Mouse (Mus musculus) midbrain, embryonic 10.5 days (tissue): ENCODE results near the gene 4932415D10Rik. TPM values are rescaled to one million over a fixed set of nuclear protein-coding genes. Genes with fewer than 3 reads are reported as not detected.

ENCODE experiments used
- polyA plus RNA-seq: library from polyadenylated mRNA; unstranded; fragments of >200 nt; fragmentation: Nextera tagmentation; extraction: Ambion mirVana; gene quantifications from 2 replicates; pipeline ENCODE4 v1.2.1, GENCODE M21; 2016

Gene 4932415D10Rik
- polyA plus RNA-seq, 1 experiment from 2014 or later: not detected

Other genes starting within 250 kb of the 4932415D10Rik start
- gene BC024063, start 233.2 kb downstream of the 4932415D10Rik start, polyA plus RNA-seq: 5.2 and 6.9 TPM in 2 replicates
- gene AU041133, start 188.6 kb downstream of the 4932415D10Rik start, polyA plus RNA-seq: 4.9 and 6.2 TPM in 2 replicates
- gene Zfp938, start 75.3 kb downstream of the 4932415D10Rik start, polyA plus RNA-seq: 16.0 and 16.2 TPM in 2 replicates
- 9.7 and 9.9 TPM in 2 replicates for gene Gm4924, start 37.7 kb upstream of the 4932415D10Rik start, polyA plus RNA-seq
- not detected in 2 replicates for gene Gm1553, start 176.0 kb upstream of the 4932415D10Rik start, polyA plus RNA-seq